Mouse (Mus musculus) liver, embryonic 14.5 days (tissue): Measurements from ENCODE around the gene Otud4. TPM values are rescaled to one million over a fixed set of nuclear protein-coding genes. Genes with fewer than 3 reads are reported as not detected.
"Not testable (repeated sequence)": the region's sequence is repeated elsewhere in the genome, so short reads cannot be mapped to it uniquely, and the experiment has no call there.

ENCODE experiments used
- ATAC-seq: fragments of 200-750 bp; cut with Nextera tagmentation; 2 replicates; pipeline ENCODE4 v1.8.0; 2017; ENCODE audit warnings: moderate number of reproducible peaks, mild to moderate bottlenecking, moderate library complexity; ENCODE audit not compliant: insufficient read depth
- DNase-seq, 3 experiments: peaks; one replicate each; pipeline ENCODE4 v3.0.0-alpha.2; 2012 to 2013; ENCODE audit warnings: low read depth in 3 of 3, low spot score in 3 of 3
- H3K27ac ChIP-seq: fragments of 300-500 bp; sonication (generic); 2 replicates; pipeline ENCODE4 v1.5.1; 2014; ENCODE audit warnings: moderate library complexity, mild to moderate bottlenecking, control low read depth, inconsistent platforms
- H3K27me3 ChIP-seq: fragments of 300-500 bp; sonication (generic); 2 replicates; pipeline ENCODE4 v1.6.1; 2014; ENCODE audit warnings: mild to moderate bottlenecking, low read length, moderate library complexity; ENCODE audit not compliant: control insufficient read depth, insufficient read depth
- H3K36me3 ChIP-seq: fragments of 300-500 bp; sonication (generic); replicated peaks from 2 replicates; pipeline ENCODE4 v1.6.1; 2014; ENCODE audit warnings: low read depth; ENCODE audit not compliant: control insufficient read depth, insufficient read depth
- H3K4me1 ChIP-seq, 2 experiments: fragments of 200-500 bp in 1 of 2; fragments of 300-500 bp in 1 of 2; sonication (generic) in 1 of 2; replicated peaks; 2 replicates each; pipeline ENCODE4 v1.6.1; 2012 to 2014; ENCODE audit warnings: antibody characterized with exemption in 1 of 2, inconsistent platforms in 1 of 2, low read length in 1 of 2; ENCODE audit not compliant: control insufficient read depth in 2 of 2, insufficient read depth in 2 of 2
- H3K4me2 ChIP-seq: fragments of 300-500 bp; sonication (generic); 2 replicates; pipeline ENCODE4 v1.6.1; 2014; ENCODE audit warnings: low read depth, mild to moderate bottlenecking, control low read depth, moderate library complexity
- H3K4me3 ChIP-seq, 2 experiments: fragments of 200-500 bp in 1 of 2; fragments of 300-500 bp in 1 of 2; sonication (generic) in 1 of 2; 2 replicates each; pipeline ENCODE4 v1.5.1; 2012 to 2014; ENCODE audit warnings: low read depth in 2 of 2, low read length in 2 of 2, mild to moderate bottlenecking in 2 of 2, control low read depth in 1 of 2, inconsistent platforms in 1 of 2, moderate library complexity in 1 of 2; ENCODE audit not compliant: insufficient read depth in 1 of 2
- H3K9ac ChIP-seq: fragments of 300-500 bp; sonication (generic); replicated peaks from 2 replicates; pipeline ENCODE4 v1.6.1; 2014; ENCODE audit warnings: mild to moderate bottlenecking, control low read depth, moderate library complexity
- H3K9me3 ChIP-seq: fragments of 300-500 bp; sonication (generic); 2 replicates; pipeline ENCODE4 v1.6.1; 2016; ENCODE audit warnings: low read length, mixed read lengths; ENCODE audit not compliant: control insufficient read depth
- CTCF ChIP-seq: IDR thresholded peaks from 2 replicates; pipeline ENCODE4 v1.5.1; 2016; ENCODE audit warnings: antibody characterized with exemption, low read depth, control low read depth
- EP300 ChIP-seq: IDR thresholded peaks from 2 replicates; pipeline ENCODE4 v1.6.1; 2016; ENCODE audit warnings: antibody characterized with exemption, low read depth
- WGBS: fragments of 180-500 bp; shearing (Covaris S2); extraction: QIAGEN DNeasy Blood & Tissue Kit; methylation state at CpG from one replicate; pipeline ENCODE4 v1.1.7; 2014; ENCODE audit not compliant: insufficient replicate concordance; 5-methylcytosine and 5-hydroxymethylcytosine counted together
- polyA plus RNA-seq, 2 experiments: library from polyadenylated mRNA; depleted of rRNA in 1 of 2; stranded (reverse) in 1 of 2; unstranded in 1 of 2; fragments of >200 nt; fragmentation: Nextera tagmentation in 1 of 2; extraction: Ambion mirVana in 1 of 2; gene quantifications; 2 replicates each; pipeline versions ENCODE4 v1.2.1 to v1.2.3; 2012 to 2014

Gene Otud4
- polyA plus RNA-seq, 2 experiments = 8.6 to 10.3 TPM

DNA sequence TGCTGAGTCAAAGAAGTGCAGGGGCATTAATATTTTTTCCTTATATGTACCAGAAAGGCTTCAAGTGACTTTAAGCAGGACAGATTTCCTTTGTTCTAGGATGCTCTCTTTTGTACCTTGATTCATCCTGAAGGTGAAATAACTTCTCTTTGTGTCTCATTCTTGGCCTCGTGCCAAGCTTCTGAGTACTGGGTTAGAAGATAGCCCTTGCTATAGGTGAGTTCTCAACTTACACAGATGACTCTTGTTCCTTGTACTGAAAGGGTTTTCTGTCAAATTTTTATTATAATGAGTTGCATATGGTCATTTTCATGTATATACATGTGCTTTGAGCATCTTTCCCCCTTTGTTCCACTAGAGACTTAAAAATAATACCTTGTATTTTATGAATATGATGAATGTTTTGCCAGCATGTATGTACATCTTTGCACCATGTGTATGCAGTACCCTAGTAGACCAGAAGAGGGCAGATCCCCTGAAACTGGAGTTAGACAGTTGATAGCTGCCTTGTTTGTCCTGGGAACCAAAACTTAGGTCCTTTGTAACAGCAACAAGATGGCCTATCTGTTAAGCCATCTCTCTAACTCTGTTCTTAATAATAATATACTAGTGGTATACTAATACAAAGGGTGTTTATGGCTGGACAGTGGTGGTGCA, 10.9 kb downstream of the Otud4 start:
- peaks cover 45% of the 10 kb centered on the region for H3K36me3 ChIP-seq
- no peak for ATAC-seq

GRCm38 (mm10) chr8:79653736-79654135, 14.3 kb downstream of the Otud4 start:
- Histone ChIP-seq H3K27me3 (no peaks in the 10 kb centered on the region), H3K4me2 (no peak overlapping the region), H3K36me3 (peaks cover 57% of the 10 kb centered on the region), H3K4me1 (no peaks in the 10 kb centered on the region), H3K9ac (no peak overlapping the region), H3K27ac (no peak overlapping the region), H3K4me3 (no peak overlapping the region), H3K9me3 (no peaks in the 10 kb centered on the region)
- ATAC-seq = no peak
- TF ChIP-seq EP300 = no peak
- no peak for TF ChIP-seq CTCF
- no peak for DNase-seq
- WGBS = 82% methylated on average over 4 of the region's 4 CpGs

More for the DNA sequence above, 10.9 kb downstream of the Otud4 start:
- WGBS = 67% methylated on average over 1 of the region's 1 CpGs
- Histone ChIP-seq H3K27ac (no peak overlapping the region), H3K27me3 (no peaks in the 10 kb centered on the region), H3K9ac (no peak overlapping the region), H3K9me3 (no peaks in the 10 kb centered on the region), H3K4me1 (no peaks in the 10 kb centered on the region), H3K4me2 (no peak overlapping the region), H3K4me3 (no peak overlapping the region)
- peak; percentile 73; the same call in 1 of the 2 replicates for TF ChIP-seq CTCF
- TF ChIP-seq EP300 = no peak
- peak; percentile 23 to 40 (median 34) for DNase-seq

DNA sequence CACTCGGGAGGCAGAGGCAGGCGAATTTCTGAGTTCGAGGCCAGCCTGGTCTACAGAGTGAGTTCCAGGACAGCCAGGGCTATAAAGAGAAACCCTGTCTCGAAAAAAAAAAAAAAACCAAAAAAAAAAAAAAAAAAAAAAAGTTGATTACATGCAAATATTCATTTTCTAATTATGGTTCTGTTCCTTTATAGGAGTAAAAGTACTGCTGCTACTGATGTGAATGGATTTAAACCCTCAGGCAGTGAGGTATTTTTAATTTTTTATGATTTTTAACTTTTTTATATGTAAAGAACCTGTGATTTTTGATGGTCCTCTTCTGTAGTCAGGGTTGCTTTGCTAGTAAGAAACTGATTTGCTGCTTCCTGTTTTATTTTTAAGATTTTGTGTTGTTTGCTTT, 19.3 kb downstream of the Otud4 start:
- H3K4me3 ChIP-seq, DNase-seq, H3K27me3 ChIP-seq, H3K9ac ChIP-seq, H3K9me3 ChIP-seq, H3K4me1 ChIP-seq, ATAC-seq, H3K27ac ChIP-seq, H3K4me2 ChIP-seq: not testable (repeated sequence)
- 66% methylated on average over 3 of the region's 4 CpGs for WGBS
- H3K36me3 ChIP-seq = peaks cover 71% of the 10 kb centered on the region

GRCm38 (mm10) chr8:79676461-79676860, 37.0 kb downstream of the Otud4 start:
- TF ChIP-seq CTCF = no peak
- no peak for TF ChIP-seq EP300
- Histone ChIP-seq H3K4me3 (no peak overlapping the region), H3K4me2 (no peak overlapping the region), H3K27me3 (no peaks in the 10 kb centered on the region), H3K36me3 (peaks cover 30% of the 10 kb centered on the region), H3K4me1 (peaks cover 0 to 5% of the 10 kb centered on the region in 2 experiments; a peak in 2 of 4 replicates), H3K9ac (no peak overlapping the region), H3K9me3 (no peaks in the 10 kb centered on the region), H3K27ac (no peak overlapping the region)
- WGBS = 83% methylated on average over 4 of the region's 4 CpGs
- no peak for ATAC-seq
- DNase-seq = no peak

DNA sequence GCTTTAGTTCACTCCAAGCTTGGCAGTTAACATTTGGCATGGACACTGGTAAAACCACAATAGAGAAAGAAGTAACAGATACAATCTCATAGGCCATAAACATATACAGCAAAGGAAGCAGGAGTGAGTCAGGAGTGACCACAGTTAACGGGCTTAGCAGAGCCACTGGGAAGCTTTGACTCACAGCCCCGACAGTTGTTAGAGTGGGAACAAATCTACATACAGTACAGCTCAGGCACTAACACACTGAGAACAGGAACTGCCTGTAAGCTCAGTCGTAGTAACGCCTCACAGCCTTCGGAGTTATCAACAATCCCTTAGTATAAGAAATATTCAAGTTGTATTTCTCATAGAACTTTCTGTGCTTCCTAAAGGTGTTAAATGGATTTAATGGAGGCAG, 39.6 kb downstream of the Otud4 start:
- ATAC-seq (no peak), DNase-seq (peak in 1 of 3 experiments; percentile 24)
- peaks cover 19% of the 10 kb centered on the region for H3K36me3 ChIP-seq
- no peak overlapping the region for H3K27ac ChIP-seq
- no peaks in the 10 kb centered on the region for H3K27me3 ChIP-seq
- H3K9ac ChIP-seq = no peak overlapping the region
- WGBS = 16% methylated on average over 5 of the region's 5 CpGs
- no peak overlapping the region for H3K4me2 ChIP-seq
- H3K4me3 ChIP-seq = no peak overlapping the region
- H3K9me3 ChIP-seq = no peaks in the 10 kb centered on the region
- TF ChIP-seq CTCF (no peak), EP300 (no peak)
- H3K4me1 ChIP-seq = peaks cover 0 to 5% of the 10 kb centered on the region in 2 experiments; a peak in 2 of 4 replicates

- H3K4me2 ChIP-seq = peak overlapping the region; percentile 79
- DNase-seq, ATAC-seq, H3K27me3 ChIP-seq, H3K4me1 ChIP-seq, H3K9me3 ChIP-seq, H3K27ac ChIP-seq: not testable (repeated sequence)
- H3K36me3 ChIP-seq = peaks cover 19% of the 10 kb centered on the region
- WGBS = 23% methylated on average over 10 of the region's 10 CpGs
- H3K9ac ChIP-seq = peak overlapping the region; percentile 63
- peak overlapping the region; percentile 64 to 76 for H3K4me3 ChIP-seq
Observed at GRCm38 (mm10) chr8:79680083-79680482, 40.7 kb downstream of the Otud4 start.
